Mouse (Mus musculus) cerebral cortex, adult 2 months (tissue): ENCODE data around the gene Lzts3.

Experiments
- WGBS: fragments of 180-500 bp; shearing (Covaris S2); methylation state at CpG from one replicate; pipeline ENCODE4 v1.1.7; 2018; 5-methylcytosine and 5-hydroxymethylcytosine counted together

Lzts3 gene

DNA sequence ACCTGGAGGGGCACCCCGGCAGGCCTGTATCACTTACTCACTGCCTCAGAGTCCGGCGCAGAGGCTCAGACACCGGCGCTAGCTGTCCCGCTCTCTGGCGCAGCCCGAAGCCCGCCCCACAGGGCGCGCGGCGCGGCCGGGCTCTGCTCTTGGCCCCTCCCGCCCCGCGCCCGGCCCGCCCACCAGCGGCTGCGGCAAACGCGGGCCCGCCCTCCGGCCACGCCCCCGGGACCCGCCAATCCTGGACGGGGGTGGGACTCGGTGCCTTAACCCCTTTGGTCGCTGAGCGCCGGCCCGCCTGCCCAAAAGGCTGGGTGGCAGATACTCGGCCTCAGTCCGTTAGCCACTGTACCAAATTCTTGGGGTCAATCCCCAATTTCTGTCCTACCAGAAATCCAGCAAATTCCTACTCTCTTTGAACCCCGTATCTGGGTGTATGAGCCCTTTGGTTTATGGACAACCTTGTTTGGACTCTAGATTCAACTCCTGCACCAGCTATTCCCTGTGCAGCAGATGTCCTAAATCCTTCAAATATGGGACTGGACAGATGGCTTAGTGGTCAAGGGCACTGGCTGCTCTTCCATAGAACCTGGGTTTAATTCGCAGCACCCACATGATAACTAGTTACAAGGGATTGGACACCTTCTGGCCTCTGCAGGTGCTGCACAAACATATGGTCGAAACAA, at the start of gene Lzts3:
TSS of gene Lzts3 (minus strand) at position 120 of the 686 bp plus-strand sequence.
- 3% methylated on average over 39 of the region's 40 CpGs for WGBS

DNA sequence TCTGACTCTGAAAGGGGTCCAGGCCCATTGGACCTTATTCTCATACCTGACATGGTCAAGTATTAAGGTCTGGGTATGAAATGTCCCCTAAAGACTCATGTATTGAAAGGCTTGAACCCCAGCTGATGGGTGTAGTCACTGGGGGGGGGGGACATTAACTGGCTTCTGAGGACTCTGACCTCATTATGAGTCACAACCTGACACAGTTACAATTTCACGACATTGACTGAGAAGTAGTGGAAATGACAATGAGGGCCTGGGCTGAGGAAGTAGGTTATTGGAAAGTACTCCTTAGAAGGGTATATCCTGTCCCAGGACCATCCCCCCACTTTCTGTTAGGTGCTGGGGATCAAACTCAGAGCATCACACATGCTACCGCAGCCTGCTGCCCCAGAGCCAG, 46.4 kb upstream of the Lzts3 start:
- WGBS, result 74% methylated on average over 2 of the region's 2 CpGs

DNA sequence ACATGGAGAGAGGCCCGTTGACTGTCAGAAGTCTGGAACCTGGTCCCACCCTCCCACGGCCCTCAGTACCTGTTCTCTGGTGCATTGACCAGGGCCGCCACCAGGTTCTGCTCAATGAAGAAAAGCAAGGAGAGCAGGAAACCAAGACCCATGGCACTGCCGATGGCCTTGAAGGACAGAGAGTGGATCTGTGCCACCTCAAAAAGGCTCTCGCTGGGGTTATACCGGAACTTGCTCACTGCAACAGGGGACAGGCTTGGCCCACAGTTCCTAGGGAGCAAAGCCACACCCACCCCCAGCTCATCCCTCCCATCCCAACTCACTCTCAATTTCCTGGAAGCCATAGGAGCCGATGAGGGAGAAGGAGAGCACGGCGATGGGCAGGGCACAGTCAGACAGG, 42.8 kb upstream of the Lzts3 start:
- WGBS, result 93% methylated on average over 9 of the region's 9 CpGs

DNA sequence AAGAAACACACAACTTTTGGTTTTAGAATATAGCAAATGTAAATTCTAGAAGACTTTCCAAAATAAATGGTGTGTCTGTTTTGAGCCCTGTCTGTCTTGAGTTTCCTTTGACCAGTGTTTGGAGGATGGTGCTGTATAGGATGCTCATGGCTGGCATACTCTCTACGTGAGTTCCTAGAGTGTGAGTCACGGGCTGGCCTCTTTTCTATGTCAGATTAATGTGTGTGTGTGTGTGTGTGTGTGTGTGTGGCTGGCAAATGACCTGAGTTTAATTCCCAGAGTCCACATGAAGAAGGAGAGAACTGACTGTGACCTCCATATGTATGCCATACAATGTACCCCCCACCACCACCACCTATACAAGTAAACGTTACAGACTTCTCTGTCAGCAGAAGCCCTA, 38.9 kb upstream of the Lzts3 start:
- 73% methylated on average over 3 of the region's 3 CpGs for WGBS

DNA sequence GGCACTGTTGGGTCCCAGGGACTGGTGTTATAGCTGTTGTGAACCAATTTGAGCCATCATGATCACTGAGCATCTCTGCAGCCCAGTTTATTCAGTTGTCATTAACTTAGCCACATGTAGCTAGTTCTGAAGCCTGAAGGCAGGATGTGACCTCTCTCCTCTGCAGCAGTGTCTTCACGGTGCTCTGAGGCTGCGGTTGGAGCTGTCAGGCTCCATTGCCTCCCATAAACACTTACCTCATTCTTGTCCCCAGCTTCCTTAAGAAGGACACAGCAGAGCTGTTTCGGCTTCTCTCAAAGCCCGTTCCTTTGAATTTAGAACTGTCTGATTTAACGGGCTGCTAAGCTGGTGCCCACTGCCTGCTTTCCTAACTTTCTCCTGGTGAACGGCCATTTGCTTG, 37.3 kb upstream of the Lzts3 start:
- 91% methylated on average over 6 of the region's 6 CpGs for WGBS

DNA sequence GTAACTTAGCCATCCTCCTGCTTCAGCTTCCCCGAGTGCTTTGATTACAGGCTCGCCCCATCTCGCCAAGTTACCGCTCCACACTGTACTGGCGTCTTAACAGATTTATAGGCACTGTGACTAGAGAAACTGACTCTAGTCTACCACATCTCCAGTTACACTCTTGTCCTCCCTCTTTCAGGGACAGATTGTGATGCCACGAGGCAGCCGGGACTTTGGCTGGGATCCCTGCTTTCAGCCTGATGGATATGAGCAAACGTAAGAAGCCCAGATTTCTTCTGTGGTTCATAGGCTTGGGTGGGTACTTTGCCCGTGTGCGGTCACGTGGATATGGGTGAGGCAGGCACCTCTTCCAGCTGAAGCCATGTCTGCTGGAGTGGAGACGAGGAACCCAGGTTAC, 36.6 kb upstream of the Lzts3 start:
- 70% methylated on average over 12 of the region's 12 CpGs for WGBS

DNA sequence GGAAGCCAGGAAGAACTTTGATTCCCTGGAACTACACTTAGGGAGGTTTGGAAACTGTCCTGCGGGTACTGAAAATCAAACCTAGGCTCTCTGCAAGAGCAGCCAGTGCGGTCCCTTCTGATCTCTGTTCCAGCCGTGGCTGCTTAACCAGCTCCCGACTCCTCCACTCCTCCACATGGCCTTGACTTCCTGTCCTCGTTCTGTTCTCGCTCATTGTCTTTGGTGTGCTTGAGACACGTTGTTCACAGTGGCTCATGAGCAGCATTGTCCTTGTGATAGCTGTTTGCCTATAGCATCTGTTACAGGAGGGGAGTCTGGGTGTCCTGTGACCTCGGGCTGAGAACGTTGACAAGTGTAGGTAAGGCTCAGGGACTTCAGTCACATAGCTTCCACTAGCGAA, 34.6 kb upstream of the Lzts3 start:
- WGBS, result 87% methylated on average over 10 of the region's 10 CpGs

DNA sequence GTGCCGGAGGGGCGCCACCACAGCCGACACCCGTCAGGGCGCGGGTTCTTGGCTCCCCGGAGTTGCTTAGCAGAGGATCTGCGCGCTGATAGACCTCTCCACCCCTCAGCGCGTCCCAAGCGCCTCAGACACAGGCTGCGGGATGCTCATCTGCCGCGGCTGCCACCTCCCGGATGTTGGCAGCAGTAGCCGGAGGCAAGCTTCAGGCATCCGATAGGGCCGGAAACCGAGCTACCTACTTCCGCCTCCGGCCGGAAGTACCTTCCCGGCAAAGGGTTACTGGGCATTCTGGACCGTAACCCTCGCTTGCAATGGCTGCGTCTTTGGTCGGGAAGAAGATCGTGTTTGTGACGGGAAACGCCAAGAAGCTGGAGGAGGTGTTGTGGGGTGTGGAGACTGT, 25.0 kb upstream of the Lzts3 start, which contains the start of gene Itpa:
TSS of gene Itpa (plus strand) at position 52 of the 400 bp plus-strand sequence.
- under 1% methylated on average over 31 of the region's 31 CpGs for WGBS

DNA sequence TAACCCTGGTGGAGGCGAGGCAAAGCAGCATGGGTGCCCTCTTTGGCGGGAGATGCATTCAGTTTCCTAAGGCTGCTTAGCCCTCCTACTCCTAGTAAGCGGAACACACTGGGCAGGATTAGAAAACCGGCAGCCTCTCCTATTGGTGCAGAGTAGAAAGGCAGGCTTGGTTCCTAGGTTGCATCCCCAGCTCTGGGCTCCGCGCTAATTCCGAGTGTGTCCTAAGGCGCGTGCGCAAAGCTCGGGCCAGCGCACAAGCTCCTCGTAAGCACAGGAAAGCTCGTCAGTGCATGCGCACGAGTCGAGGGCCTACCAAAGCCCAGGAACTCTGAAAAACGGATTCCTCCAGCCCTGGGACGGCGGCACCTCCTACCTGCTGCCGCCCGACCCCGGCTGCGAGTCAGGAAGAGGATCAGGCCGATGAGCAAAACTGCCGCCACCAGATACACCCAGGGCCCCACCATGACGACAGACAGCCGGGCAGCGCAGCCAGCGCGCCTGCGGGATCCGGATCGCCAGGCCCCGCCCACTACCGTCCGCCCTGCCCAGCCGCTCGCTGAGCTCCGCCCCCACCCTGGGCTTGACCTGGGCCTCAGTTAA, 21.6 kb upstream of the Lzts3 start, which contains the start of gene Ddrgk1:
TSS of gene Ddrgk1 (minus strand) at position 558 of the 600 bp plus-strand sequence.
- WGBS, result under 1% methylated on average over 40 of the region's 40 CpGs

DNA sequence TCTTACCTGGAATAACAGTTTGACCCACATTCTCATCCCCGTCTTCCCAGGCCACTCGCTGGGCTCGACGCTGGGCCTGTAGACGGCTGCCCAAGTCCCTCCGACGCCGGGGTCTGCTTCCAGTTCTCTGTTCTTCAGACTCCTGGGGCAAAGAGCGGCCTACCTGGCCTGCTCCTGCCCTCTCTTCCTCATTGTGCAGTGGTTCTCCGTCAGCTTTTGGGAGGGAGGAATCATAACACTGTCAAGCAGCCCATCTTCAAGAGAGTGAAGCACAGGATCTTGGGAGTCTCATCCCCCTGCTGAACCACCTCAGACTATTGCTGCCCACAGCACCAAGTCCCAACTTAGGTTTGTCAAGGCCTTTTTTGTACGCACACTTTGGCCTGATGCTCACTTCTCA, 20.7 kb upstream of the Lzts3 start:
- 85% methylated on average over 11 of the region's 11 CpGs for WGBS

DNA sequence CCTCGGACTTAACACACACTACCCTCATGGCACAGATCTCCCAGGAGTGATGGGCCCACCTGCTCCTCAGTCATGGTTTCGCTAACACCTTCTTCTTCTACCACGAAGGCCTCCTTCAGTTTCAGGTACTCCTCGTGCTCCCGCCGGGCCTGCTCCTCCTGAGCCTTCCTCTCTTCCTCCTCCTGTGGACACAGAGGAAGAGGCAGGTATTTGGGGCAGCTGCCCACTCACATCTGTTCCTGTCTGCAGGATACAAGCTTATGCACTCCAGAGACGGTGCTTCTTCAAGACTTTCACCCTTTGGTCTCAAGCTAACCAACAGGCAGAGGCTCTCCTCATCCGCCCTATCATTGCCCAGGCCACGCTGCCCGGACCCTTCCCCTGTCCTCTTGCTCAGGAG, 15.9 kb upstream of the Lzts3 start:
- 72% methylated on average over 10 of the region's 10 CpGs for WGBS

DNA sequence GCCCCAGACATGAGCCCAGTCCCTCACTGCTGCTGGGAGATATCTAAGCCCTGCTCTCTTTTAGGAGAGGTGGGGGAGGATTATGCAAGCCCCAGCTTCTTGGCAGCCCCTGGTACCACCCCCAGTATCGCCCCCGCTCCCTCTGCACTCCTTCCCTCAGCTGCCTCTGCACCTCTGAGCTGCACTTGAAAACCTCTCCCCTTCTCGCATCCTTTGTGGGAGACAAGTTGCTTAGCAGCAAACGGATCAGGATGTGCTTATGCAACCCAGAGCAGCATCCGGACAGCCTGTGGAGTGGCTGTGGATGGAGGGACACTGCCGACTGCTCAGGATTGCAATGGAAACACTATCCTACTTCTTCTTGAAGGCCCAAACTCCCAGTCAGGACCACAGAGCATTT, 14.9 kb upstream of the Lzts3 start:
- 48% methylated on average over 6 of the region's 6 CpGs for WGBS

DNA sequence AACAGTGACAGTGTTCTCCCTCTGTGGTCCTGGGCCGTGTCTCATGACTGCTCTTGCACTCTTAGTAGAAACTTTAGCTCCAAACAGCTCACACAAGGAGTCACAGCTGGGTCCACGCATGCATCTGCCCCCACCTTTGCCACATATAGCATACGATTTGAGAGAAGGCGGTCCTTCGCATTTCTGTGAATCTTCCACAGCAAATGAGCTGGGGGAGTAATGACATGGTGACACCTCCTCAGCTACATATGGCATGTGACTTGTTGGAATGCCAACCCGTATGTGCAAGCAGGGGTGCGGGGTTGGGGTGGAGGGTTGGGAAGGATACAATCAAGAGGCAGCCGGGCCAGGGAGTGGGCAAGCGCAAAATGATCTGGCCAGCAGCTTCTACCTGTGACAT, 13.9 kb upstream of the Lzts3 start:
- WGBS, result 52% methylated on average over 9 of the region's 9 CpGs

DNA sequence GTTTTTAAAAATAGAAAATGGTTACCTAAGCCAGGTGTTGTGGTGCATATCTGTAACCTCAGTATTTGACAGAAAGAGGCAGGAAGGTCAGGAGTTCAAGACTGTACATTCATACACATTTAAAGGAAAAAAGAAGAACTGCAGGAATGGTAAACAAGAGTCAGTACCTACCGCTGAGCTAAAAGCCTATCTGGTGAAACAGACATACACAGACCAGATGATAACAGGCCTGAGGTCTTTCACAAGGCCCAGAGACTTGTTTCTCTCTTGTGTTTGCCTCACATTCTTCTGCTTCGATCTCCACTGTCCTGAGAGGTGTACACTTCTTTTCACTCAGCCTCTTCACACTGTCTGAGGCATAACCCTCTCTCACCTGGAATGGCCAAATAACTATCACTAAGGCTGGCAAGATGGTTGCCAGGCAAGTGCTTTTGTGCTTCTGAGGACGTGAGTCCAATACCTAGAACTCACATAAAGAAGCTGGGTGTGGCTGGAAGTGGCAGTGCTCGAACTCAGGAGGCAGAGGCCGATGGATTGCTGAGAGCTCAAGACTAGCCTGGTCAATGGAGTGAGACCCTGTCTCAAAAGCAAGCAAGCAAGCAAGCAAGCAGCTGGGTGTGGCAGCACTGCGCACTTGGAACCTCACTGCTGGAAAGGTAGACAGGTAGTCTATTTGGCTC, 13.2 kb upstream of the Lzts3 start:
- 91% methylated on average over 6 of the region's 6 CpGs for WGBS

DNA sequence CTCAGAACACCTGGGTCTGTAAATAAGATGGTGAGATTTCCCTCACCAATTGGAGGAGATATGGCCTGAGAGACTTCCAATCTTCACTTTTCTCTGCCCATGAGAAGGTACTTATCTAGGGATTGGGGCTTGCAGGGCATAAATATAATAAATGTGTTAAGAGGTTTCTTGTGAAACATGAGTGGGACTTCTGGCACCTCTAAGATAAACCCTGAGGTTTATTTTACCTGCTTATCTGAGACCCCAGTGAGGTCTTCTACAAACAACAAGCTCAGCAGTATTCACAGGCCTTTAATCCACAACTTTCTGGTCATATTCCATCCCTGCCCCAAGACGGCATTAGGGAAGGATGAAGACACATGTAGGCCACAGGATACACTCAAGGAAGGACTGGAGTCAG, 11.2 kb upstream of the Lzts3 start:
- 90% methylated on average over 1 of the region's 1 CpGs for WGBS

DNA sequence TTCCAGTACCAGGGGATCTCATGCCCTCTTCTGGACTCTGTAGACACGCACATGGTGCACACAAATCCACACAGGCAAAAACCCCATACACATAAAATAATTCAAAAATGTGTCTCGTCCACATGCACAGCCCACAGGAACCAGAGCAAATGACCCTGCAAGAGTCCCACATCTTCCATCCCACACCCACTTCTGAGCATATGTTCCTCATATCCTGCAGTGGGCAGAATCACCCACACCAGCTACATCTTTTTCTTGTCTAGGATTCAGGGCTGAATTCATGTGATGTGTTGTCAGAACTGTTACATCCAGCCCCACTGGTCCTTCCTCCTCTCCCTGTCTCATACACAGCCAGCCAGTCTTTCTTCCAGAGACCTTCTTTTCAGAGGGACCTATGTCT, 10.7 kb upstream of the Lzts3 start:
- 76% methylated on average over 2 of the region's 2 CpGs for WGBS

DNA sequence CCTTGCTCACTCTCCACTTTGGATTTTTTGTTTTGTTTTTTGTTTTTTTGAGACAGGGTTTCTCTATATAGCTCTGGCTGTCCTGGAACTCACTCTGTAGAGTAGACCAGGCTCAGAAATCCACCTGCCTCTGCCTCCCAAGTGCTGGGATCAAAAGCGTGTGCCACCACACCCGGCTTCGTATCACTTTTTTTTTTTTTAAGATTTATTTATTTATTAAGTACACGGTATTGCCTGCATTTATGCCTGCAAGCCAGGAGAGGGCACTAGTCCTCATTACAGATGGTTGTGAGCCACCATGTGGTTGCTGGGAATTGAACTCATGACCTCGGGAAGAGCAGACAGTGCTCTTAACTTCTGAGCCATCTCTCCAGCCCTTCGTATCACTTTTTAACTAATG, 6.4 kb upstream of the Lzts3 start:
- WGBS, result 80% methylated on average over 6 of the region's 6 CpGs

DNA sequence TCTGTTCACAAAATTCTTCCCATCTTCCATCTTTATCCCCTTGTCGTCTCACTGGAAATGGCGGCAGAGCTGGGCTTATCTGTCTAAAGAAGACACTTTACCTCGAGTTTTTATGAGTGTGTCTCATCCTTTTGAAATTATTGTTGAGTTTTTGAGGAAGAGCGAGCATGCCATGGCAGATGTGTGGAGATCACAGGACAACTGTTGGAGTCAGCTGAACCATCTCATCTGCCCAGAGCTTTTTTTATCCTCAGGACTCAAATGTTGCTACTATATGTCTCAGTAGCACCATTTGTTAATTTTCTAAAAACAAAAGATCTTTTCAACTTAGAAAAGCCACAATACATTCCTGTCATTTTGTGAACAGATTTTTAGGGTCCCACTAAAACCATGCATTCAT, 2.6 kb upstream of the Lzts3 start:
- WGBS, result 77% methylated on average over 4 of the region's 4 CpGs

DNA sequence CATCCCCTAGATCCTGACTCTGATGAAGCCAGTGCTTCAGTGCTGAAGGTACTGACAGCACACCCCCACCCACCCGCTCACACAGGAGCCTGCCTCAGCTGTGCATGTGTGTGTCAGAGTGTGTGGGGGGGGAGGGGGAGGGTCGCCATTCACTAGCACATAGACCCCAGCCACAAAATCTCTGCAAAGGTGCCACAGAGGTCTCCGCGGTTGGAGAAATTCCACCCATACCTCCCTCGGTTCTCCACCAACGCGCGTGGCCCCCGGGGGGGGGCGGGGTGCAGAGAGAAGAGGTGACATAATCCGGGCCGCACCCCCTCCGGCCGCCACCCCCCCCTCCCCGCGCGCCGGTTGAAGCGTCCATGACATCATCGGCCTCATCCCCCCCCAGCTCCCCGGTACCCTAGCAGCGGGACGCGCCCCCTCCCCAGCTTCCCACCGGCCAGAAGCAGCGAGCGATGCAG, 374 bp downstream of the Lzts3 start:
- WGBS, result 1% methylated on average over 26 of the region's 27 CpGs

DNA sequence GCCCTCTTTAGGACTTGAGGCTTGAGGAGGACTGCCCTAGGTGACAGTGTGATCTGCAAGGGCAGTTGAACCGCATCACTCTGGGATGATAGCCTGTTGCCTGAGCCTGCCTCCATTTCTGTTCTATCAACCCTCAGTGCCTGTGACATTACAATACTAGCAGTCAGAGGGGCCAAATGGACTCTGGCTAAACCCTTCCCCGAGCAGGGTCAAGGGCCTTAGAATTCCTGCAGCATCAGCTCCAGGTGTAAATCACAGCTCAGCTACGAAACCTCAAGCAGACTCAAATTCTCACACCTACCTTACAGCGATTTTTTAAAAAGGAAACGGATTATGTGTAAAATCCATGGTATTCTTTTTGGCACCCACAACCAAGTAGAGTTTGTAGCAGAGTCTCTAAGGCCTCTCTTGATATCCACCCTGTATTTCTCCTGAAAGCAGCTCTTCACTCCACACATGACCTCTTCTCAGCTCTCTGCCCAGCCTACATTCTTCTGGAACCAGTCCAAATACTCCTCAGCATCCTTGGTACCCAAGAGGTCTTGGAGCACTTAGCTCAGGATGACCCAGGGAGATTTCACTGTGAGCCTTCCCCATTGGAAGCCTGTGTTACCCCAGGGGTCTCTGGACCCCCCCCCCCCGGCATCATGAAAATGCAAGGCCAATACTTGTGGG, 1.1 kb downstream of the Lzts3 start:
- 48% methylated on average over 6 of the region's 6 CpGs for WGBS

DNA sequence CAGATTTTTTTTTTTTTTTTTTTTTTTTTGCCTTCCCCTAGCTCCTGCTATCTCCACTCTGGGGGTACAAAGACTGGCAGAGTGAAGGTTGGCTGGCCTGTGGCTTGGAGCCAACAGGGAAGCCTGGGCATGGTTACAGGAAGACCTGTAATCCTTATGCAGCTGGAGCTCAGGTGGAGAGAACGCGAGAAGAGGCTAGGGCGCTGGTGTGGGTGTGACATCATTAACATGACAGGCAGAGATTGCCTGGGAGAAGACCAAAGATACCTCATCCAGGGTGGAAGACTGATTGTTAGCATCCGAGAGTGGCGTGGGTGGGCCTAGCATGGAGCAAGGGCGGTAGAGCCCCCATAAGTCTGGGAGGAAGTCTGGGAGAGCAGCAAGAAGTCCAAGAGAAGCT, 3.3 kb downstream of the Lzts3 start:
- 56% methylated on average over 6 of the region's 6 CpGs for WGBS

DNA sequence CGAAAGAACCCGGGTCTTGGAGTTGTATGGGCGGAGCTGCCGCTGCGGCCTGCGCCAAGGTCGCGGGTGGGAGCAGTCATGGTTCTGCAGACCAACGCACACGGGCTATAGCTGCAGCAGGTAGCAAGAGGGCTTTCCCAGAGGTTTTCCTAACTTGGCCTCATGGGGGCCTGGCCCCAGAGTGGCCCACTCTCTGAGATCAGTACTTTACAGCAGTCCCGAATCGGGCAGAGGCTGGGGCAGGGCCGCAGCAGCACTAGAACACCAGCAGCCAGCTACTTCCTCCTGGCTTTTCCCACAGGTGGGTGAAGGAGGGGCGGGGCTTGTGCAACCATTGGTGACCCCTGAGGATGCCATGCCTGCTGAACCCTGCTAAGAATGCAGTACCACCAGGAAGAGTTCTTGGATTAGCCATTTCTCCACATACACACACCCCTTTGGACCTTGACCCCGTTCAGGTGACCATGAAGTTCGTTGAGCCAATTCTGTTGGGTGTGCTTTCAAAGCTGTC, 4.4 kb downstream of the Lzts3 start:
- 57% methylated on average over 16 of the region's 16 CpGs for WGBS
